Mouse (Mus musculus): ENCODE results near the gene Rabggtb. TPM values are rescaled to one million over a fixed set of nuclear protein-coding genes. Genes with fewer than 3 reads are reported as not detected.
"Not testable (repeated sequence)": the region's sequence is repeated elsewhere in the genome, so short reads cannot be mapped to it uniquely, and the experiment has no call there.

Gene Rabggtb
- polyA plus RNA-seq, 1 experiment from 2014 or later, result 41.5 TPM

- no peak overlapping the region for H3K4me2 ChIP-seq (replicated peaks)
- no peak overlapping the region for H3K9ac ChIP-seq
- H3K4me3 ChIP-seq, result no peak overlapping the region
- H3K27ac ChIP-seq, result no peak overlapping the region
- no peak for ATAC-seq (ENCODE audit: low FRiP score, low read depth)
- H3K36me3 ChIP-seq, result no peaks in the 10 kb centered on the region
- no peaks in the 10 kb centered on the region for H3K27me3 ChIP-seq
- H3K9me3 ChIP-seq, result no peaks in the 10 kb centered on the region
- no peaks in the 10 kb centered on the region for H3K4me1 ChIP-seq
Measured at GRCm38 (mm10) chr3:153886296-153886695, 26.5 kb downstream of the Rabggtb start.

GRCm38 (mm10) chr3:153871396-153871795 is 41.4 kb downstream of the Rabggtb start:
- H3K9ac ChIP-seq, result no peak overlapping the region
- H3K4me3 ChIP-seq, result no peak overlapping the region
- H3K9me3 ChIP-seq, result no peaks in the 10 kb centered on the region
- no peaks in the 10 kb centered on the region for H3K4me1 ChIP-seq
- H3K27ac ChIP-seq, result no peak overlapping the region
- no peak overlapping the region for H3K4me2 ChIP-seq (replicated peaks)
- no peak for ATAC-seq (ENCODE audit: low FRiP score, low read depth)
- no peaks in the 10 kb centered on the region for H3K27me3 ChIP-seq
- no peaks in the 10 kb centered on the region for H3K36me3 ChIP-seq
- WGBS, result 88% methylated on average over 5 of the region's 5 CpGs

- H3K36me3 ChIP-seq, result no peaks in the 10 kb centered on the region
- H3K4me1 ChIP-seq, result no peaks in the 10 kb centered on the region
- no peak for ATAC-seq (ENCODE audit: low FRiP score, low read depth)
- no peak overlapping the region for H3K4me2 ChIP-seq (replicated peaks)
- 63% methylated on average over 14 of the region's 14 CpGs for WGBS
- no peak overlapping the region for H3K27ac ChIP-seq
- H3K9ac ChIP-seq, result no peak overlapping the region
- no peaks in the 10 kb centered on the region for H3K27me3 ChIP-seq
- no peak overlapping the region for H3K4me3 ChIP-seq
- H3K9me3 ChIP-seq, result no peaks in the 10 kb centered on the region
Measured at GRCm38 (mm10) chr3:153867149-153868136, 45.4 kb downstream of the Rabggtb start.

GRCm38 (mm10) chr3:153864636-153865429 is 48.0 kb downstream of the Rabggtb start:
- 80% methylated on average over 4 of the region's 4 CpGs for WGBS
- no peak for ATAC-seq (ENCODE audit: low FRiP score, low read depth)

GRCm38 (mm10) chr3:153863816-153864215 is 49.0 kb downstream of the Rabggtb start:
- H3K9me3 ChIP-seq, result no peaks in the 10 kb centered on the region
- WGBS, result 70% methylated on average over 2 of the region's 2 CpGs
- no peak for ATAC-seq (ENCODE audit: low FRiP score, low read depth)

More at GRCm38 (mm10) chr3:153864636-153865429, 48.0 kb downstream of the Rabggtb start:
- Histone ChIP-seq H3K36me3 (no peaks in the 10 kb centered on the region), H3K4me1 (no peaks in the 10 kb centered on the region), H3K9me3 (no peaks in the 10 kb centered on the region), H3K9ac (no peak overlapping the region), H3K27ac (no peak overlapping the region), H3K4me3 (no peak overlapping the region), H3K4me2 (replicated peaks) (no peak overlapping the region), H3K27me3 (no peaks in the 10 kb centered on the region)

GRCm38 (mm10) chr3:153860392-153860791 is 52.4 kb downstream of the Rabggtb start:
- H3K36me3 ChIP-seq; H3K9me3 ChIP-seq; H3K4me3 ChIP-seq; H3K4me2 ChIP-seq (replicated peaks); H3K27ac ChIP-seq; ATAC-seq (ENCODE audit: low FRiP score, low read depth); H3K9ac ChIP-seq; H3K4me1 ChIP-seq; H3K27me3 ChIP-seq: not testable (repeated sequence)
- WGBS, result 85% methylated on average over 8 of the region's 8 CpGs

More at GRCm38 (mm10) chr3:153863816-153864215, 49.0 kb downstream of the Rabggtb start:
- Histone ChIP-seq H3K4me1 (no peaks in the 10 kb centered on the region), H3K4me3 (no peak overlapping the region), H3K27me3 (no peaks in the 10 kb centered on the region), H3K4me2 (replicated peaks) (no peak overlapping the region), H3K27ac (no peak overlapping the region), H3K36me3 (no peaks in the 10 kb centered on the region), H3K9ac (no peak overlapping the region)

- ATAC-seq (ENCODE audit: low FRiP score, low read depth), result no peak
- WGBS, result 83% methylated on average over 10 of the region's 10 CpGs
- no peak overlapping the region for H3K4me2 ChIP-seq (replicated peaks)
Measured at GRCm38 (mm10) chr3:153858350-153859001, 54.3 kb downstream of the Rabggtb start.

More at GRCm38 (mm10) chr3:153858350-153859001, 54.3 kb downstream of the Rabggtb start:
- Histone ChIP-seq H3K4me3 (no peak overlapping the region), H3K9ac (no peak overlapping the region), H3K27me3 (no peaks in the 10 kb centered on the region), H3K36me3 (no peaks in the 10 kb centered on the region), H3K9me3 (no peaks in the 10 kb centered on the region), H3K27ac (no peak overlapping the region), H3K4me1 (no peaks in the 10 kb centered on the region)

Other genes with a start within 250 kb of the Rabggtb start
- gene St6galnac3, start 187.8 kb downstream of the Rabggtb start, polyA plus RNA-seq (2015; fragmentation: Nextera tagmentation; extraction: Ambion mirVana), result 53.7 and 54.6 TPM in 2 replicates
- 0.45 and 0.55 TPM in 2 replicates for gene Asb17, start 68.8 kb downstream of the Rabggtb start, polyA plus RNA-seq (2015; fragmentation: Nextera tagmentation; extraction: Ambion mirVana)
- 0.13 and 0.22 TPM in 2 replicates for gene Msh4, start 6.9 kb downstream of the Rabggtb start, polyA plus RNA-seq (2015; fragmentation: Nextera tagmentation; extraction: Ambion mirVana)
- 57.6 and 61.5 TPM in 2 replicates for gene Acadm, start 31.6 kb upstream of the Rabggtb start, polyA plus RNA-seq (2015; fragmentation: Nextera tagmentation; extraction: Ambion mirVana)
- 1.0 TPM in 2 replicates for gene Slc44a5, start 60.4 kb upstream of the Rabggtb start, polyA plus RNA-seq (2015; fragmentation: Nextera tagmentation; extraction: Ambion mirVana)

Measured in limb, embryonic 13.5 days (tissue).